Mouse (Mus musculus): ENCODE results near the gene Cd5. TPM values are rescaled to one million over a fixed set of nuclear protein-coding genes. Genes with fewer than 3 reads are reported as not detected.

The Cd5 gene
- polyA plus RNA-seq, 1 experiment: 0.04 TPM

DNA sequence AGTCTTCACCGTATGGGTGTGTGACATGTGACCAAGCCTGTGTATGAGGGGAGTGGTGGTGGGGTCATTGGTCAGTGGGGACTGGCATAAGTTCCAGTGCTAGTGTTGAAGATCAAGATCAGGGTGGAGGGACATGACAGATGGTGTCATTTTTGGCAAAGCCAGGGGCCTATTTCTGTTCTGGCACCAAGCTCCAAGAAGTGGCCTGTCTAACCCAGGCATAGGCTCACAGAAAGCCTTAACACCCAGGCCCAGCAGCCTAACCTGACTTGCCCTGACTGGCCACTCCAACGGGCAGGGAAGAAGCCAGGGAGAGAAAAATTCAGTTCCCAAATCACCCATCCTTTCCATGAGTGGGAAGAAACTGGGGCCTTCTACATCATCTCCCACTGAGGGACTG lies 18.7 kb upstream of the Cd5 start:
- TF ChIP-seq MYOD1 (IDR thresholded peaks at IDR 0.05; ENCODE audit: control insufficient read depth, insufficient read length, low read depth): no peak
- TF ChIP-seq CTCF (IDR thresholded peaks at IDR 0.05; ENCODE audit: control insufficient read depth, insufficient read depth, insufficient read length): no peak
- no peak for TF ChIP-seq MAX (IDR thresholded peaks at IDR 0.05)
- no peak for TF ChIP-seq USF1 (IDR thresholded peaks at IDR 0.05; ENCODE audit: low read depth)
- TF ChIP-seq CEBPB (IDR thresholded peaks at IDR 0.05; ENCODE audit: low read depth): no peak
- no peak for TF ChIP-seq MYOG (IDR thresholded peaks at IDR 0.05; ENCODE audit: control insufficient read depth, extremely low read depth, insufficient read length)
- TF ChIP-seq FOSL1 (IDR thresholded peaks at IDR 0.05; ENCODE audit: insufficient read depth, low read length, poor library complexity, severe bottlenecking): no peak
- no peak overlapping the region for H3ac ChIP-seq (ENCODE audit: control insufficient read depth, insufficient read length, low read depth)
- no peaks in the 10 kb centered on the region for H3K36me3 ChIP-seq (ENCODE audit: control insufficient read depth, insufficient read depth)
- H3K79me3 ChIP-seq (ENCODE audit: low read depth): no peaks in the 10 kb centered on the region
- no peaks in the 10 kb centered on the region for H3K79me2 ChIP-seq (ENCODE audit: control insufficient read depth, insufficient read depth)
- no peak overlapping the region for H3K4me3 ChIP-seq (ENCODE audit: insufficient read depth, poor library complexity, severe bottlenecking)
- no peaks in the 10 kb centered on the region for H3K27me3 ChIP-seq (ENCODE audit: control insufficient read depth, insufficient read depth, insufficient read length)

DNA sequence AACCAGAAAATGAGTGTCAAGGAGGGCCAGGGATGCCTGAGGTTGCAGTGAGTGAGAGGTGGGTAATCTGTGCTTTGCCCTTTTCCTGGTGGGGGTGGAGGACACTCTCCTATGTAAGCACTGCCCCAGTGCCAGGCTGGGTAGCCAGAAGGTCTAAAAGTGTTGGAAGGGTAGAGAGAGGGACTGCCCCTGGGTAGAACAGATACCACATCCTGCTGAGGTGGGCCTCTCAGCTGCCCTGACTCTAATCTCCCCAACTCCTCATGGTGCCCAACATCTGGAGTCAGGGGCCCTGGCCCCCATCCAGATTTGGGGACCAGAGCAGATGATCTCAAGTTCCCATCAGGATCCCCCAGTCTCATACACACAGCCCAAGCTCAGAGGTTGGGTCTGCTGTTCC lies 18.3 kb upstream of the Cd5 start:
- H3K79me3 ChIP-seq (ENCODE audit: low read depth): no peaks in the 10 kb centered on the region
- H3ac ChIP-seq (ENCODE audit: control insufficient read depth, insufficient read length, low read depth): no peak overlapping the region
- H3K36me3 ChIP-seq (ENCODE audit: control insufficient read depth, insufficient read depth): no peaks in the 10 kb centered on the region

DNA sequence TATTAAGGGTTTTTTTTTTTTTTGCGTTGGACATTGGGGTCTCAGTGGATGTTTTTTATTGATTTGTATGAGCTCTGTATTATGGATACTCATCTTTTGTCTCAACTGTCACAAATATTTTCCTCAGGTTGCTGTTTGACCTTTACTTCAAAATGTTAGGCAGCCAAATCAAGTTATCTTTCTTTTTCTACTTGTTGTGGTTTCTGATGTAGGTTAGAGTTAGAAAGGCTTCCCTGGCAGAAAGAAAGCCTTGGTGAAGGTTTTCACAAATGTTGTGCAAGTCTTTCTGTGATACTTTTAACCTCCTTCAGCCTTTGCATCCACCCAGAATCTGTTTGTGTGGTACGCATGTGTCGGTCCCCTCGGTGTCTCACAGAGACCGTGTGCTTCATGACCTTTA lies 13.8 kb upstream of the Cd5 start:
- Histone ChIP-seq H3K36me3 (ENCODE audit: control insufficient read depth, insufficient read depth) (no peaks in the 10 kb centered on the region), H3K79me3 (ENCODE audit: low read depth) (no peaks in the 10 kb centered on the region), H3ac (ENCODE audit: control insufficient read depth, insufficient read length, low read depth) (no peak overlapping the region), H3K79me2 (ENCODE audit: control insufficient read depth, insufficient read depth) (no peaks in the 10 kb centered on the region), H3K27me3 (ENCODE audit: control insufficient read depth, insufficient read depth, insufficient read length) (no peaks in the 10 kb centered on the region), H3K4me3 (ENCODE audit: insufficient read depth, poor library complexity, severe bottlenecking) (no peak overlapping the region)
- no peak for TF ChIP-seq FOSL1 (IDR thresholded peaks at IDR 0.05; ENCODE audit: insufficient read depth, low read length, poor library complexity, severe bottlenecking)
- TF ChIP-seq USF1 (IDR thresholded peaks at IDR 0.05; ENCODE audit: low read depth): no peak
- no peak for TF ChIP-seq CEBPB (IDR thresholded peaks at IDR 0.05; ENCODE audit: low read depth)
- TF ChIP-seq MAX (IDR thresholded peaks at IDR 0.05): no peak
- no peak for TF ChIP-seq CTCF (IDR thresholded peaks at IDR 0.05; ENCODE audit: control insufficient read depth, insufficient read depth, insufficient read length)
- TF ChIP-seq MYOG (IDR thresholded peaks at IDR 0.05; ENCODE audit: control insufficient read depth, extremely low read depth, insufficient read length): no peak
- no peak for TF ChIP-seq MYOD1 (IDR thresholded peaks at IDR 0.05; ENCODE audit: control insufficient read depth, insufficient read length, low read depth)

More for the DNA sequence above, 18.3 kb upstream of the Cd5 start:
- Histone ChIP-seq H3K79me2 (ENCODE audit: control insufficient read depth, insufficient read depth) (no peaks in the 10 kb centered on the region), H3K27me3 (ENCODE audit: control insufficient read depth, insufficient read depth, insufficient read length) (no peaks in the 10 kb centered on the region), H3K4me3 (ENCODE audit: insufficient read depth, poor library complexity, severe bottlenecking) (no peak overlapping the region)
- TF ChIP-seq USF1 (IDR thresholded peaks at IDR 0.05; ENCODE audit: low read depth): no peak
- TF ChIP-seq MYOD1 (IDR thresholded peaks at IDR 0.05; ENCODE audit: control insufficient read depth, insufficient read length, low read depth): no peak
- TF ChIP-seq MAX (IDR thresholded peaks at IDR 0.05): no peak
- no peak for TF ChIP-seq CTCF (IDR thresholded peaks at IDR 0.05; ENCODE audit: control insufficient read depth, insufficient read depth, insufficient read length)
- no peak for TF ChIP-seq CEBPB (IDR thresholded peaks at IDR 0.05; ENCODE audit: low read depth)
- no peak for TF ChIP-seq MYOG (IDR thresholded peaks at IDR 0.05; ENCODE audit: control insufficient read depth, extremely low read depth, insufficient read length)
- TF ChIP-seq FOSL1 (IDR thresholded peaks at IDR 0.05; ENCODE audit: insufficient read depth, low read length, poor library complexity, severe bottlenecking): no peak

DNA sequence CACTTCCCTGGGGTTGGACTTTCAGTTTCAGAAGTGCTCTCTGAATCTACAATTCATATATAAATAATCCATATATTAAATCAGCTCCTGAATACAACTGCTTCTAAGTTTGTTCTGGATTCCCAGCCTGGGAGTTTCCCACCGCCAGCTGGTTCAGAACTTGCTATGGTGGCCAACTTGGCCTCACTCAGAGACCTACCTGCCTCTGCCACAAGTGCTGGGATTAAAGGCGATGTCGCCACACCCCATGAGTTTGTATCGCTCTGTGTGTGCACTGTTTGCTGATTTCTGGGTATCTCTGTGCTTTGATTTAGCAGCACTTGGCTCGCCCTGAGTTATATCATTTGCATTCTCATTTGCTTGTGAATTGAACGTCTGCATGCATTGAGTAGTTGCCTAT lies 13.3 kb upstream of the Cd5 start:
- Histone ChIP-seq H3K36me3 (ENCODE audit: control insufficient read depth, insufficient read depth) (no peaks in the 10 kb centered on the region), H3K79me3 (ENCODE audit: low read depth) (no peaks in the 10 kb centered on the region), H3K79me2 (ENCODE audit: control insufficient read depth, insufficient read depth) (no peaks in the 10 kb centered on the region), H3ac (ENCODE audit: control insufficient read depth, insufficient read length, low read depth) (no peak overlapping the region), H3K4me3 (ENCODE audit: insufficient read depth, poor library complexity, severe bottlenecking) (no peak overlapping the region), H3K27me3 (ENCODE audit: control insufficient read depth, insufficient read depth, insufficient read length) (no peaks in the 10 kb centered on the region)
- TF ChIP-seq CTCF (IDR thresholded peaks at IDR 0.05; ENCODE audit: control insufficient read depth, insufficient read depth, insufficient read length): no peak

DNA sequence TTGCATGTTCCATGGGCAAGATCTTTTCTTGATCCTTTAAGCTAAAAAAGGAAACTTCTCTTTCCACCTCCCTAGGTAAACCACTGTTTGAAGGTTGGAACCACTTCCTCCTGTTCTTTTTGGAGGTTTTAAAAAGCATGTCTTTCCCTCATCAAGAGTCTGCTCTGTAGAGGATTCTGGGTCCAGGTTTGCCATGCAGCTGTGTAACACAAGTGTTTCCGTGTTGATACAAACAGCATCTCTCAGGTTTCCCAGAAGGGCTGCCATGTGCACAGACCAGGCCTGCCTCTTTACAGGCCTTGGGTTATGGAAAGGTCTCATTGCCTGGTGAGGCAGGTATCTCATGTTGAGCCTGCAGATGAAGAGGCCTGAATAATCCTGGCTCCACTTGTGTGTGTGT lies 12.8 kb upstream of the Cd5 start:
- Histone ChIP-seq H3K4me3 (ENCODE audit: insufficient read depth, poor library complexity, severe bottlenecking) (no peak overlapping the region), H3K27me3 (ENCODE audit: control insufficient read depth, insufficient read depth, insufficient read length) (no peaks in the 10 kb centered on the region), H3K79me3 (ENCODE audit: low read depth) (no peaks in the 10 kb centered on the region), H3ac (ENCODE audit: control insufficient read depth, insufficient read length, low read depth) (no peak overlapping the region), H3K79me2 (ENCODE audit: control insufficient read depth, insufficient read depth) (no peaks in the 10 kb centered on the region), H3K36me3 (ENCODE audit: control insufficient read depth, insufficient read depth) (no peaks in the 10 kb centered on the region)
- no peak for TF ChIP-seq FOSL1 (IDR thresholded peaks at IDR 0.05; ENCODE audit: insufficient read depth, low read length, poor library complexity, severe bottlenecking)
- no peak for TF ChIP-seq MYOG (IDR thresholded peaks at IDR 0.05; ENCODE audit: control insufficient read depth, extremely low read depth, insufficient read length)
- TF ChIP-seq MAX (IDR thresholded peaks at IDR 0.05): no peak
- no peak for TF ChIP-seq CEBPB (IDR thresholded peaks at IDR 0.05; ENCODE audit: low read depth)

DNA sequence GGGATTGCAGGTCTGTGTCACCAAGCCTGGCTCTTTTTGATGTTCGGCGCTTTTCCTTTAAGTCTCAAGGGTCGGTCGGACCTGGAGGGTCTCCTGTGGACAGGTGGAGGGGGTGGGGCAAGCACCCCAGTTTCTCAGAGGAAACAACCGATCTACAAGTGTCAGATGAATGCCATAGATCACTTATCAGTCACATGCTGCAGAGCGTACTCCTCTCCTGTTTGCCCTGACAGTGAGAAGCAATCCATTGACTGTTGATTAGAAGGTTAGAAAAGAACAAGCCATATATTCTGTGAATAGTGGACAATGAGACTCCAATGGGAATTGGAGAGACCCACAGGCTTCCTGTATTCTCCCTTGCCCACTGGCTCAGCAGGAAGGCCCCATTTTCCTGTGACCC lies 11.4 kb upstream of the Cd5 start:
- no peak overlapping the region for H3ac ChIP-seq (ENCODE audit: control insufficient read depth, insufficient read length, low read depth)
- no peaks in the 10 kb centered on the region for H3K27me3 ChIP-seq (ENCODE audit: control insufficient read depth, insufficient read depth, insufficient read length)
- no peak for TF ChIP-seq CTCF (IDR thresholded peaks at IDR 0.05; ENCODE audit: control insufficient read depth, insufficient read depth, insufficient read length)
- no peak for TF ChIP-seq FOSL1 (IDR thresholded peaks at IDR 0.05; ENCODE audit: insufficient read depth, low read length, poor library complexity, severe bottlenecking)
- no peak for TF ChIP-seq USF1 (IDR thresholded peaks at IDR 0.05; ENCODE audit: low read depth)
- TF ChIP-seq MYOG (IDR thresholded peaks at IDR 0.05; ENCODE audit: control insufficient read depth, extremely low read depth, insufficient read length): no peak
- no peaks in the 10 kb centered on the region for H3K79me3 ChIP-seq (ENCODE audit: low read depth)
- no peaks in the 10 kb centered on the region for H3K36me3 ChIP-seq (ENCODE audit: control insufficient read depth, insufficient read depth)
- no peaks in the 10 kb centered on the region for H3K79me2 ChIP-seq (ENCODE audit: control insufficient read depth, insufficient read depth)
- no peak overlapping the region for H3K4me3 ChIP-seq (ENCODE audit: insufficient read depth, poor library complexity, severe bottlenecking)

Data from C2C12 (cell line).